Mouse (Mus musculus): Measurements from ENCODE around the gene Clasp2.

DNA sequence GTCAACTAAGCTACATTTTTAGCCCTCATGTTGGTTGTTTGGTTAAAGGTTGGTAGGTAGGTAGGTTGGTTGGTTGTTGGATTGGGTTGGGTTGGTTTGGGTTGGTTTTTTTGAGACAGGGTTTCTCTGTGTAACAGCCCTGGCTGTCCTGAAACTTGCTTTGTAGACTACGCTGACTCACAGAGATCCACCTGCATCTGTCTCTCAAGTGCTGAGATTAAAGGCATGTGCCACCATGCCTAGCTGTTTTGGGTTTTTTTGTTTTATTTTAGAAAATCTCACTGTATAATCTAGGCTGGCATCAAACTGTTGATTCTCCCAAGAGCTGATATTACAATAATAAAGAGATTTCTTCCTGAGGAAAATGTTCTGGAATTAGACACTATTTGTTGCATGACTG lies 202.1 kb downstream of the Clasp2 start:
- TF ChIP-seq CTCF (IDR thresholded peaks at IDR 0.05; ENCODE audit: insufficient read depth, low read length) (no peak), POLR2A (IDR thresholded peaks at IDR 0.05; ENCODE audit: borderline replicate concordance, extremely low read depth, low read depth, low read length) (no peak)
